Mouse (Mus musculus) CH12.LX (cell line): ENCODE results near the gene Fam173a.

Experiments used
- CTCF ChIP-seq, 2 experiments: IDR thresholded peaks in 1 of 2; conservative IDR thresholded peaks in 1 of 2; 2 replicates each; pipeline ENCODE4 v1.5.1; 2011 to 2012; ENCODE audit warnings: low read depth in 2 of 2, low read length in 2 of 2, improper control_type of control experiment in 1 of 2, inconsistent platforms in 1 of 2, mild to moderate bottlenecking in 1 of 2, moderate library complexity in 1 of 2
- EP300 ChIP-seq: IDR thresholded peaks from 2 replicates; pipeline ENCODE4 v1.6.1; 2011; ENCODE audit warnings: low read length, improper control_type of control experiment
- GABPA ChIP-seq: IDR thresholded peaks from 2 replicates; pipeline ENCODE4 v1.6.1; 2012; ENCODE audit warnings: low read depth, low read length, improper control_type of control experiment, inconsistent platforms; ENCODE audit not compliant: insufficient replicate concordance
- MAZ ChIP-seq: IDR thresholded peaks from 2 replicates; pipeline ENCODE4 v1.6.1; 2012; ENCODE audit warnings: low read depth, mild to moderate bottlenecking, inconsistent platforms, low read length, improper control_type of control experiment, moderate library complexity
- POLR2A ChIP-seq: IDR thresholded peaks from 2 replicates; pipeline ENCODE4 v1.6.1; 2011; ENCODE audit warnings: low read depth, mild to moderate bottlenecking, improper control_type of control experiment, low read length
- ZKSCAN1 ChIP-seq: IDR thresholded peaks from 2 replicates; pipeline ENCODE4 v1.6.1; 2012; ENCODE audit warnings: low read depth, inconsistent platforms, low read length, improper control_type of control experiment, borderline replicate concordance
- ZNF384 ChIP-seq: IDR thresholded peaks from 2 replicates; pipeline ENCODE4 v1.6.1; 2012; ENCODE audit warnings: low read depth, low read length, improper control_type of control experiment, inconsistent platforms

DNA sequence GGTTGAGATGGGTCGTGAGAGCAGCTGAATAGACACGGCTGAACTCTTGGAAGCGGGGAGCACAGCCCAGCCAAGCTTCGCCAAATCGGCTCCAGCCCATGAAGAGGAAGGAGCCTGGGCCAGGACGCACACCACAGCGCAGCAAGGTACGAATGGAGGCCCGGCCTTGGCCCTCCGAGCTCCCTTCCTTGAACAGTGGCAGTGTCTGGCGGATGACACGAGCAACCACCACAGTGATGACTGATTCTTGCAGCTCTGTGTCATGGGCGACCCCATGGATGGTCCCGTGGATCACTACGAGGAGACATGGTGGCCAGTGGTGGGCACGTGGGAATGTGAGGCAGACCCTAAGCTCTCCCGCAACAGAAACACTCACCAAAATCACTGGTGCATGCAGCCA, 2.3 kb upstream of the Fam173a start:
- TF ChIP-seq CTCF (conservative IDR thresholded peaks at IDR 0.05 in 1 of 2, IDR thresholded peaks at IDR 0.05 in 1 of 2; ENCODE audit: low read depth in 2 of 2, low read length in 2 of 2): no peak
- TF ChIP-seq ZKSCAN1: no peak
- TF ChIP-seq POLR2A: no peak
- TF ChIP-seq MAZ: no peak
- no peak for TF ChIP-seq EP300
- TF ChIP-seq ZNF384: no peak
- no peak for TF ChIP-seq GABPA
